In the genomic region with DNA sequence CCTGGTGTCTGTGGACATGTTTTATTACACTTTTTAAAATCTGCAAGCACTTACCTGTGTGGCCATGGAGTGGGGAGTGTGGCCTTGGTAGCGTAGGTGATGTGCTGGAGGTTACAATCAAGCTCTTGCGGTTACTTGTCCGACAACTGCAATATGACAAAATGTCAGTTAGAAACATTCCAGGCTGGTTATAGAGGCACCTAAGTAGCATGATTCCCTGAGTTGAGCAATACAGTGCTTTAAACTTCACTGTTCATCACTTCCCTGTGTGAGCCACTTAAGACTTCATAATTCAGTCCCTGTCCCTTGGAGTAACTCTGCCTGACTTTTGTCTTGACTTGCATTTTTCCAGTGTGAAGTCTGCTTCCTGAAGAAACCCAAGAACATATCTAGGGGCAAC, we compare ENCODE assay signal across 26 mouse cellular contexts.
A peak's percentile ranks its signal among the peaks of the same experiment; 100 is the strongest.
DNase-seq lines count a peak whose midpoint lies in the region; ATAC-seq and TF ChIP-seq lines count a peak whose summit lies in the region.
"Had no signal": no experiment of that assay in that cellular context is flagged by ENCODE, and none has a peak within 500 bp of the region (broad histone marks: within the 10 kb centered on the region; RNA-seq: fewer than 3 reads in every experiment).

No protein-coding gene starts in this region.

- WGBS in heart, postnatal 0 days: 85% methylated on average over 3 of the region's 3 CpGs
- WGBS in small intestine, adult 2 months: 64% methylated on average over 3 of the region's 3 CpGs

- TF ChIP-seq EP300 in heart, postnatal 0 days (IDR thresholded peaks at IDR 0.05; ENCODE audit: low read depth): no peak

- TF ChIP-seq CTCF in gastrocnemius, adult 2 months (IDR thresholded peaks at IDR 0.05): no peak
- no peak for TF ChIP-seq CTCF in heart, postnatal 0 days (IDR thresholded peaks at IDR 0.05; ENCODE audit: low read depth)
- TF ChIP-seq CTCF in small intestine, adult 2 months (IDR thresholded peaks at IDR 0.05; ENCODE audit: extremely low read depth, insufficient read length, insufficient replicate concordance, low read depth, low read length): no peak

- H3K9me3 ChIP-seq in heart, postnatal 0 days (replicated peaks; ENCODE audit: control insufficient read depth, low read length): no peaks in the 10 kb centered on the region
- H3K9me3 ChIP-seq: embryonic facial prominence, embryonic 10.5 days; embryonic facial prominence, embryonic 12.5 days; forebrain, embryonic 10.5 days; forebrain, embryonic 12.5 days; G1E had no signal

- H3K4me3 ChIP-seq in gastrocnemius, adult 2 months: no peak overlapping the region
- no peak overlapping the region for H3K4me3 ChIP-seq in heart, postnatal 0 days (ENCODE audit: low read depth, low read length)
- no peak overlapping the region for H3K4me3 ChIP-seq in small intestine, adult 2 months (ENCODE audit: low read depth, low read length)
- H3K4me3 ChIP-seq: embryonic facial prominence, embryonic 10.5 days; embryonic facial prominence, embryonic 12.5 days; forebrain, embryonic 10.5 days; forebrain, embryonic 12.5 days had no signal

- no peak for TF ChIP-seq POLR2A in small intestine, adult 2 months (IDR thresholded peaks at IDR 0.05; ENCODE audit: low read depth, low read length)

- H3K36me3 ChIP-seq in heart, postnatal 0 days (replicated peaks; ENCODE audit: control insufficient read depth, insufficient read depth, low read length): no peaks in the 10 kb centered on the region; the same call in 1 of the 2 replicates
- H3K36me3 ChIP-seq in small intestine, adult 2 months (ENCODE audit: control insufficient read depth, insufficient read depth, low read length): no peaks in the 10 kb centered on the region
- H3K36me3 ChIP-seq: forebrain, embryonic 12.5 days had no signal

- H3K4me1 ChIP-seq in heart, postnatal 0 days (ENCODE audit: control insufficient read depth, insufficient read depth): peaks cover 7% of the 10 kb centered on the region
- peaks cover 9% of the 10 kb centered on the region; the same call in 1 of the 2 replicates for H3K4me1 ChIP-seq in small intestine, adult 2 months (ENCODE audit: control insufficient read depth, insufficient read depth, insufficient read length, low read length)
- H3K4me1 ChIP-seq: embryonic facial prominence, embryonic 10.5 days; embryonic facial prominence, embryonic 12.5 days; forebrain, embryonic 10.5 days; forebrain, embryonic 12.5 days had no signal

- H3K4me2 ChIP-seq in heart, postnatal 0 days (ENCODE audit: low read depth, low read length): no peak overlapping the region
- H3K4me2 ChIP-seq: embryonic facial prominence, embryonic 12.5 days; forebrain, embryonic 12.5 days had no signal

- no peak for ATAC-seq in heart, postnatal 0 days (ENCODE audit: insufficient read depth, low read depth)
- ATAC-seq: activated CD4-positive, CD25-positive, alpha-beta regulatory T cell, adult 4 months; CD4-positive, CD25-positive, alpha-beta regulatory T cell, adult 4 months; forebrain, embryonic 14.5 days; Patski had no signal

- H3K27me3 ChIP-seq in heart, postnatal 0 days (ENCODE audit: control insufficient read depth, insufficient read depth, low read length): no peaks in the 10 kb centered on the region
- no peaks in the 10 kb centered on the region; the same call in 1 of the 2 replicates for H3K27me3 ChIP-seq in small intestine, adult 2 months (ENCODE audit: control insufficient read depth, insufficient read depth, low read length)
- H3K27me3 ChIP-seq: CH12.LX; embryonic facial prominence, embryonic 12.5 days; forebrain, embryonic 12.5 days; Patski had no signal

- intact Hi-C loops in gastrocnemius, adult 2 months (cut with DNase I): no loop called here
- intact Hi-C loops in gastrocnemius, postnatal 14 days (cut with DNase I; ENCODE audit: low total_unique reads): no loop called here
- intact Hi-C loops in heart, postnatal 10 days (cut with DNase I): no loop called here

- no peak for DNase-seq in gastrocnemius, adult 2 months
- DNase-seq in gastrocnemius, postnatal 14 days: no peak
- no peak for DNase-seq in heart, postnatal 0 days (ENCODE audit: low spot score)
- no peak for DNase-seq in heart, postnatal 10 days
- peak; percentile 68 for DNase-seq in fat pad, adult 2 months (ENCODE audit: extremely low read depth, low read depth, low spot score)
- no peak for DNase-seq in lung, adult 18-20 months
- DNase-seq: adrenal gland, adult 8-10 months; adrenal gland, postnatal 14 days; adrenal gland, postnatal 36 days; B cell, adult 2 months; cerebellum, adult 11-12 months; cerebellum, adult 2 months; cerebellum, adult 9-10 months; cerebellum, postnatal 10 days; cerebellum, postnatal 25 days had no signal

- H3K27ac ChIP-seq in gastrocnemius, adult 2 months: peak overlapping the region; percentile 58; the same call in 1 of the 2 replicates
- H3K27ac ChIP-seq in heart, postnatal 0 days (ENCODE audit: low read depth): peak overlapping the region; percentile 47
- peak overlapping the region; percentile 15; the same call in 1 of the 2 replicates for H3K27ac ChIP-seq in small intestine, adult 2 months (ENCODE audit: insufficient read depth, low read depth, low read length)
- H3K27ac ChIP-seq: embryonic facial prominence, embryonic 10.5 days; embryonic facial prominence, embryonic 12.5 days; forebrain, embryonic 10.5 days; forebrain, embryonic 12.5 days had no signal

- no peak overlapping the region for H3K9ac ChIP-seq in heart, postnatal 0 days (replicated peaks; ENCODE audit: low read depth, low read length)
- H3K9ac ChIP-seq: embryonic facial prominence, embryonic 12.5 days; forebrain, embryonic 12.5 days had no signal
